Mouse (Mus musculus) heart, embryonic 11.5 days (tissue): ENCODE data around the gene Map3k3. TPM values are rescaled to one million over a fixed set of nuclear protein-coding genes. Genes with fewer than 3 reads are reported as not detected.

Source experiments
- polyA plus RNA-seq: library from polyadenylated mRNA; unstranded; fragments of >200 nt; fragmentation: Nextera tagmentation; extraction: Ambion mirVana; gene quantifications from 2 replicates; pipeline ENCODE4 v1.2.1, GENCODE M21; 2014

Gene Map3k3
- polyA plus RNA-seq, 1 experiment from 2014 or later = 20.8 TPM

Other genes starting within 250 kb of the Map3k3 start
- gene Cyb561, start 131.3 kb upstream of the Map3k3 start, polyA plus RNA-seq = 3.5 and 3.7 TPM in 2 replicates
- 0.52 and 0.59 TPM in 2 replicates for gene Ace, start 116.7 kb upstream of the Map3k3 start, polyA plus RNA-seq
- not detected in 2 replicates for gene Ace3, start 89.9 kb upstream of the Map3k3 start, polyA plus RNA-seq
- 0.17 and 0.40 TPM in 2 replicates for gene Kcnh6, start 76.5 kb upstream of the Map3k3 start, polyA plus RNA-seq
- 50.5 and 51.8 TPM in 2 replicates for gene Dcaf7, start 47.7 kb upstream of the Map3k3 start, polyA plus RNA-seq
- gene Taco1, start 18.6 kb upstream of the Map3k3 start, polyA plus RNA-seq = 9.7 and 11.0 TPM in 2 replicates
- not detected in 2 replicates for gene Gm10840, start 76.2 kb downstream of the Map3k3 start, polyA plus RNA-seq
- 145 and 151 TPM in 2 replicates for gene Limd2, start 76.2 kb downstream of the Map3k3 start, polyA plus RNA-seq
- 22.4 and 26.6 TPM in 2 replicates for gene Strada, start 117.6 kb downstream of the Map3k3 start, polyA plus RNA-seq
- 58.9 and 91.1 TPM in 2 replicates for gene Ccdc47, start 131.7 kb downstream of the Map3k3 start, polyA plus RNA-seq
- gene Ddx42, start 132.3 kb downstream of the Map3k3 start, polyA plus RNA-seq = 45.3 and 58.3 TPM in 2 replicates
- gene Ftsj3, start 171.5 kb downstream of the Map3k3 start, polyA plus RNA-seq = 45.2 and 46.7 TPM in 2 replicates
- gene Psmc5, start 171.5 kb downstream of the Map3k3 start, polyA plus RNA-seq = 280 and 294 TPM in 2 replicates
- 22.4 and 25.9 TPM in 2 replicates for gene Smarcd2, start 188.4 kb downstream of the Map3k3 start, polyA plus RNA-seq
- 0.13 and 0.15 TPM in 2 replicates for gene Tcam1, start 192.1 kb downstream of the Map3k3 start, polyA plus RNA-seq
- gene Gh, start 217.3 kb downstream of the Map3k3 start, polyA plus RNA-seq = not detected in 2 replicates
- 0.73 and 1.3 TPM in 2 replicates for gene Cd79b, start 230.1 kb downstream of the Map3k3 start, polyA plus RNA-seq